Mouse (Mus musculus): Measurements from ENCODE around the gene Mlh1.

DNA sequence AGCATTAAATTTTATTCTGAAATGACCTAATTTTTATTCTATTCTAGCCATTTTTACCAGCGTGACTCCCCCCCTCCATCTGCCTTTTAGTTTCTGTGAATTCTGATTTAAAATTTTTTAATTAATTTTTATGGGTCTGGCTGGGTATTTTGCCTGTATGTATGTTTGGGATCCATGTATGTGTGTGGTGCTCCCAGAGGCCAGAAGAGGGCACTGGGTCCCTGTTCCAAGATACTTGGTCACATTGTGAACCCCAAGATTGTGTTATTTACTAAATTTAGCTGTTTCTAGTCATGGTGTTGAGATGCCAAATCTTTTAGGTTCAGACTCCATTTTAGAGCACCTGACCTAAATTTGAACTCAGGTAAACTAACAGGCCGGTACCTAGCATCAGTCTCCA lies 14.9 kb upstream of the Mlh1 start:
- TF ChIP-seq POLR2A (IDR thresholded peaks at IDR 0.05; ENCODE audit: insufficient read length, low read depth) = no peak
- TF ChIP-seq TCF12 (IDR thresholded peaks at IDR 0.05; ENCODE audit: insufficient read depth, poor library complexity, severe bottlenecking) = no peak
- TF ChIP-seq TCF3 (IDR thresholded peaks at IDR 0.05; ENCODE audit: insufficient read length, low read depth) = no peak
- no peak for TF ChIP-seq E2F4 (IDR thresholded peaks at IDR 0.05; ENCODE audit: insufficient read depth)
- TF ChIP-seq REST (IDR thresholded peaks at IDR 0.05; ENCODE audit: insufficient read depth, insufficient read length) = no peak
- TF ChIP-seq POLR2AphosphoS2 (IDR thresholded peaks at IDR 0.05; ENCODE audit: insufficient read length, low read depth) = no peak
- no peak for TF ChIP-seq USF1 (IDR thresholded peaks at IDR 0.05; ENCODE audit: low read depth)
- TF ChIP-seq CEBPB (IDR thresholded peaks at IDR 0.05; ENCODE audit: insufficient read depth, poor library complexity, severe bottlenecking) = no peak
- TF ChIP-seq MYOD1 (IDR thresholded peaks at IDR 0.05; ENCODE audit: control insufficient read depth in 1 of 3, insufficient read length in 2 of 3, low read depth in 2 of 3) = no peak
- no peak for TF ChIP-seq MAX (IDR thresholded peaks at IDR 0.05; ENCODE audit: low read depth)
- no peak for TF ChIP-seq SRF (IDR thresholded peaks at IDR 0.05; ENCODE audit: control insufficient read depth, insufficient read length, low read depth)
- TF ChIP-seq MYOG (IDR thresholded peaks at IDR 0.05; ENCODE audit: control insufficient read depth in 1 of 3, insufficient read depth in 1 of 3, insufficient read length in 2 of 3, low read depth in 2 of 3) = no peak
